Mouse (Mus musculus) adipocyte (in vitro differentiated cells): Measurements from ENCODE around the gene Hinfp.
"Not testable (repeated sequence)": the region's sequence is repeated elsewhere in the genome, so short reads cannot be mapped to it uniquely, and the experiment has no call there.

ENCODE experiments used
- DNase-seq: peaks from one replicate; pipeline ENCODE4 v3.0.0-alpha.2; 2016; ENCODE audit warnings: low spot score

Hinfp gene

DNA sequence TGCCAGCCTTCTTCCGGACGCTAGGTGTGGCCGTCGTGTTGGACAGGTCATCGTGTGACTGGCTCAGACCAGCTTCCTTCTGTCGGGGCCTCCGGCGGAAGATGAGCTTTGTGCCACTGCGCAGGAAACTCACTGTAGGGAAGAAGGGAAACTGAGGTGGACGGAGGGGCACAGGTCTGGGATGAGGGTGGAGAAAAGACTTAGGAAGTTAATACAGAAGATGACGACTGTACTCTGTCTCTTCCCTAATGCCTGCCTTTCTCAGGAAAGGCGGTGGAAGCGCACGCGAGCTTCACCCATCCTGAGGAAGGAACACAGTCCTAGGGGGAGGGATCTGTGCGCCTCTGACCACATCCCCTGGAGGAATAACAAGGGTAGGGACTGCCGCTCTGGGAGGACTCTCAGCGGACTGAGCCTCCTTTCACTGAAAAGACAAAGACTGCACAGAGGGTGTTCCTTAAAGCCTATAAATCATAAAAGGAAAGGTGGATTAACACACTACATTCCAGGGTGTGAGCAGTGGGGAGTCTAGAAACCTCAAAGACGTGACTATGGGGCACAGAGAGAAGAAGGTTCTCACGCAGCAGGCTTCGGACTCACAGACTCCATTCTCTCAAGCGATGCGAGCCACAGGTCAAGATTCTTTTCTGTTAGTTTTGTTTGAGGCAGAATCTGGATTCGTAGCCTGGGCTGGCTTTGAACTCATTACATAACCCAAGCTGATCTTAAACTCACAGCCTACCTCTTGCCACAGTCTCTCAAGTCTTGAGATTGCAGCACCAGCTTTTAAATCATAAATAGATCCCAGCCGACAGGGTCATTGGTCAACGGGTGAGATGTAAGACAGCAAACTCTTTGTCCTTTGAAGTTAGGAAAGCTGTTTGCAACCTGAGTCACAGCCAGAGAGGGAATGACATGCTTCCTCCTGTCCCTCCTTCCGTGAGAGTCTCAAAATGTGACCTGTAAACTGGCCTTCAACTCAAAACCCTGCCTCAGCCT, 6.0 kb upstream of the Hinfp start:
- DNase-seq: no peak

DNA sequence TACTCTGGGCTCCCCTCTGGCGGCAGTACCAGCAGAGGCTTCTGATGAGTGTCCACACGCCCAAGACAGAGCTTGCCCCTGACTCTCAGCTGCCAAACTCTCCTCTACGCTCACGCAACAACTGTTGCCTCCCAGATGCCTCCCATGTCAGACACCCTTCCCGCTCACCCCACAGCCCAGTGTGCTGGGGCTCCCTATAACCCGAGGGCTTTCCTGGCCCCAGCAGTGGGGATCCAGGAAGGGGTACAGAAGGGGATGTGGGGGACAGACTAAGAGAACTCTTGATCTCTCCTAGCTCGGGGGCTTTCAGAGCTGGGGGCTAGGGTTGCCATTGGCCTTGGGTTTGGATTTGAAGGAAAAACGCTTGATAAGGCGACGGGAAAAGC, 5.3 kb upstream of the Hinfp start:
- DNase-seq: no peak

DNA sequence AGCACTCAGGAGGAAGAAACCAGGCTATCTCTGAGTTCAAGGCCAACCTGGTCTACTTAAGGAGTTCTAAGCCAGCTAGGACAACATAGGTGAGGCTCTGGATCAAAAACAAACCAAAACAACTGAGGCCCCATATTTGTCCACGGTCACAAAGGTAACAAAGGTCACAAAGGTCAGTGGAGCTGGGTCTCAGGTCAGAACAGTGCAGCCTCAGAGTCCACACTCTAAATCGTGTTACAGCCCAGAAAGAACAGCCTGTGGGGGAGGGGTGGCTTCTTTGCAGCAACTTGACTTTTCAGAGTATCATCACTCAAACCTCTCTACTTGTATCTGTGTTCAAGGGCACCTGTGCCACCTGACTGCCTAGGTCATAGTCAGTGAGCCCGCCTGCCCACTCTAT, 4.3 kb upstream of the Hinfp start:
- DNase-seq: no peak

DNA sequence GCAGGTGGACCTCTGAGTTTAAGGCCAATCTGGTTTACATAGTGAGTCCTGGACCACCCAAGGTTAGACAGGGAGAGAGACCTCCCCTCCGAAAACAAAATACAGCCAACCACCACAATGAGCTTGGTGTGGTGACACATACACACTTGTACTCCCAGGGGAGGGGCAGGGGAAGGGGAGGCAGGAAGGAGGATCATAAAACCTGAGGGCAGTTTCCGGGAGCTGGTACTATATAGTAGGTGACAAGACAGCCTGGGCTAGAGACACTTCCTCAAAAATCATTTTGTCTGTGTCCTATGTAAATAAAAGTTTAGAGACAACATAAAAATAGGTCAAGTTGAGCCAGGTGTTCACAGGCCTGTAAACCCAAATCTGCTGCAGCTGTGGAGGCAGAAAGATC, 1.8 kb upstream of the Hinfp start:
- DNase-seq: no peak

DNA sequence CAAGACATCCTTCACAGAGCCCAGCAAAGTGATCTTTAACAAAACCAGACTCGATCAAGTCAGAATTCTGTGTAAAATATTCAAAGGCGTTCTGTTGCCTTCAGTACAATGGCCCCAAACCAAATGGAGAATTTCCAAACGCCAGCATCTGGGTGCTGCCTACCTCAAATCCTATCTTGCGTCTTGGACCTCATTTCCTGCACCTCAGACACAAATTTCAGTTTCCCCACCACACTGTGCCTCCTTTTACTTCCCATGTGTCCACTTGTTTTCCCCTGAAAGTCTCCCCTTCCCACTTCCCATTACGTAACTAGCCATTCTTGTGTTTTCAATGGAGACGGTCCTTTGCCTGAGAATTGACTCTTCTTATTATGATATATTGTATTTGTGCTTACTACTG, 1.1 kb upstream of the Hinfp start:
- DNase-seq: no peak

DNA sequence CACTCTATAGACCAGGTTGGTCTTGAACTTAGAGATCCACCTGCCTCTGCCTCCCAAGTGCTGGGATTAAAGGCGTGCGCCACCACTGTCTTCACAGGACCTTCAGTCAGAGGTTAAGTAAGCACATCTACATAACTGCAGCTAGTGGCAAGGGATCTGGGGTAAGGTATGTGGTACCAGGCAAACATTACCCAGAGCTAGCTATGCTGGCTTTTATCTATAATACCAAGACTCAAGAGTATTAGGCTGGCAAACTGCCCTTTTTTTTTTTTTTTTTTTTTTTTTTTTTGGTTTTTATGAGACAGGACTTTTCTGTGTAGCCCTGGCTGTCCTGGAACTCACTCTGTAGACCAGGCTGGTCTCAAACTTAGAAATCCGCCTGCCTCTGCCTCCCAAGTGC, 5.5 kb downstream of the Hinfp start:
- DNase-seq: not testable (repeated sequence)

DNA sequence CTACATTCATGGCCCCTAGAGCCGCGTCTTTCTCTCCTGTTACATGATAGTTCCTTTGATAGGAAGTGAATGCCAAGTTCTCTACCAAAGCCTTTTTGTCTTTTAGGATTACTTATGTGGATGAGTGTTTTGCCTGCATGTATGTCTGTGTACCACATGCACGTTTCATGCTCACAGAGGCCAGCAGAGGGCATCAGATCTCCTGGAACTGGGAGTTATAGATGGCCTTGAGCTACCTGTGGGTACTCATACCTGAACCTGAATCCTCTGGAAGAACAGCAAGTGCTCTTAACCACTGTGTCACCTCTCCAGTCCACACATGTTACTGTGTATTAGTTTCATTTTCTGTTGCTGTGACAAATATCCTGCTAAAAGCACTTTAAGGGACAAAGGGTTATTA, 13.0 kb downstream of the Hinfp start:
- peak; percentile 30 for DNase-seq

DNA sequence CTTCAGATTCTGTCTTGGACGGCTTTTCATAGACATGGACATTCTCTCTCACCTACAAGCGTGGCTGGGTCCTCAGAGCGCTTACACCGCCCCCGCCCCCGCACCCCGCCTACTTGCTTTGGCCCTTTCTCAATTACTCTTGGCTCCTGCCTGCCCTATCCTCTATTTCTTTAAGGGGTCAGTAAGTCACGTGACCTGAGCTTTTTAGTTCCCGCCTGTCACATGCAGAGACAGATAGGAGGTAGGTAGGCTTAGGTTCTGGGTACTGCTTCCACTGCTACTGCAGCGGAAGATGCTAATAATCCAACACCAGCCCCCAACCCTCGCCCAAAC, 16.5 kb downstream of the Hinfp start:
- no peak for DNase-seq

DNA sequence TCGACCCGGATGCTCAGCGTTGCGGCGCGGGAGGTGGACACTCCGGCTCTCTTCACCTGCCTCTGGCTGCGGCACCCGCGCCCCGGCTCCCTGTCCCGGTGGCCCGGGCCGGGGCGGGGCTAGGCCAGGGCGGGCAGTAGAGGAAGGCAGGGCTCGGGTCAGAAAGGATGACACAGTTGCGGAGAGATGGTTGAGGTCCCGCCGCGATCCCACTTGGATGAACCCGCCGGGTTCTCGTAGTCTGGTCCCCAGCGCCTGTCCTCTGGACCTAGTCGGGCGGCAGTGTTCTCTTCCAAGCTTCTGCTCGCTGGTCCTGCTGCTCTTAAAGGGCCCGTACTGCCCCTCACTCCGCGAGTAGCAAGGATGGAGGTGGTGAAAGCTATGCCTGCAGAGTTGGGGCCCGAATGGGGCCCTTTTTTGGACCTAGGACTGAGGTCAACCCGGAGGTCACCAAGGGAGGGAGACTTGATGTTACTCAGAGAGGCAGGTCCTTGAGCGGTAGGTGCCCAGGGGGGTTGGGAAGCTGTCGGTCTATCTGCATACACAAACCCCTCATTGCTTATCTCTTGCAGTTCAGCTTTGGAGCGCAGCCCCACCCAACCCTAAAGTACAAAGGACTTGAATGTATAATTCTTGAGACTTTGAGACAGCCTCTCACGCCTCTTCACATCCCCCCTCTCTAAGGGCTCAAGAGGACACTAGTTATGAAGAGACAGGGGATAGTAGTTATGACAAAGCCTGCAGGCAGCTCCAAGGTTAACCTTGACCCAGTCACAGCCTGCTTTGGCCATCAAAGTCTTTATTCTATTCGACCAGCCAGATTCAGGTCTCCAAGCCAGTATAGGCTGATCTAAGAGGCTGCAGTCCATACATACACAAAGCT, 17.2 kb downstream of the Hinfp start, which contains the start of gene Abcg4:
Abcg4 (minus strand) TSS at position 540 of the 883 bp plus-strand sequence.
- no peak for DNase-seq

DNA sequence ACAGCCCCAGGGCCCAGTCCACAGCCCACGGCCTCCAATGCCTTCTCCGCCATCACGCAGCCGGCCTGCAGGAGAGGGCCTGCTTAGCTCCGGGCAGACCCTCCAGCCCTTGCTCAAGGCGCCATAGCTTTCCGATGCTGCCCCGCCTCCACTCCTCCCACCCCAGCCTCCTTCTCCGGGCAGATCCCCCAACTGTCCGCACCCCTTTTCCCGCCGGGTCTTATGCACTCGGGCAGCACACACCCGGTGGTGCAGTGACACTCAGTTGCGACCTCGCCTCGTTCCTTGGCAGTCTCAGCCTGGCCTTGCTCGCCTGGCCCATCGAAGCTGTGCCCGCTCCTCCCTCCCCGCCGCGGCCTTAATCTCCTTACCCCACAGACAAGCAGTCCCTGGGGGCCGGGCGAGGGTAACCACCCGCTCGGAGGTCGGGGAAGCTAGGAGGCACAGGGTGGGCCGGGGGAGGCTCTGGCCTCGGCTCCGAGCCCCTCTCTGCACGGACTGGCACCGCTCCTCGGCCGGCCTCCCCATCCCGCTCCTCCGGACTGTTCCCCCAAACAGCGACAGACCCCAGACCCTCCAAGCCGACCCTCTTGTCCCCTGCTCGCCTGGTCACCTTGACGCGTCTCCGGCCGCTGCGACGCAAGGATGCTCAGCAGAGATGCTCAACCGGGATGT, 17.9 kb downstream of the Hinfp start:
- no peak for DNase-seq

DNA sequence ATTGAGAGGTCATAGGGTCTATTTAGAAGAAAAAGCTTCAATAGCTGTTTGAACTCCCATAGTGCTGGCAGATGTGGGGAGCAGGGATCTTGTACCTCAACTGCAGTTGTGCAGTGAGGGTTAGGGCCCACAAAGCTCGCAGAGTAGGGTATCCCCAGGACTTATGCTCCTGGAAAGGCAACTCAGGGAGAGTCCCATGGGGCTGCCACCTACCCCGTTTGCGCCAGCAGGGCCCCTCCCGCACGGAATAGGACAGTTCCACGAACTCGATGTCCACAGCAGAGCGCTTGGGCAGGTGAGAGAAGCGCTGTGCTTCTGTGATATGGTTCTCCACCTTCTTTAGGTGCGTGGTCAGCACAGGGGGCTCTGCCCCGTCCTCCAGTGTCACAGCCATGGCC, 18.5 kb downstream of the Hinfp start:
- DNase-seq: no peak

DNA sequence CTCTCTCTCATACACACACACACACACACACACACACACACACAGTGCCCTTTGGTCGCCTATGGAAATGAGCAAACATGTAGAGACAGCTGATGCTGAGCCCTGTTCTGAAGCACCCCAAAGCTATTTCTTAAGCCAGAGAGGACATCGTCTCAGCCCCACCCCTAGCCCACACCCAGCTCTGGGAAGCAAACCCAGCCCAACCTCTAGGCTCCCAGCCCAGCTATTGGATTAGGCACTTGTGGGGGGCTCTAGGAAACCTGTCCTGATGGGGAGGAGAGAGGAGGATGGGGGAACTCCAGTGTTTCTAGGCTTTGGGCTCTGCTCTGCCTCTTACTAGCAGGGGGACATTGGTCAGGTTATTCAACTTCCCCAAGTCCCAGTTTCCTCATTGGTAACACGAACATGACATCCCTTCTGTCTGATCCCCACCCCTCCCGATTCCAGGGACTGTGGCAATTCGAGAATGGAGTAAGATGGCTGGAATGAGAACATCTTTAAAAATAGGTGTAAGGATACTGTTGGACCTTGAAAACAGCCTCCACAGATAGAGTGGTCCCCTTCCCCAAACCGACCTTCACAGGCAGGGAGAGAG, 19.1 kb downstream of the Hinfp start:
- no peak for DNase-seq

DNA sequence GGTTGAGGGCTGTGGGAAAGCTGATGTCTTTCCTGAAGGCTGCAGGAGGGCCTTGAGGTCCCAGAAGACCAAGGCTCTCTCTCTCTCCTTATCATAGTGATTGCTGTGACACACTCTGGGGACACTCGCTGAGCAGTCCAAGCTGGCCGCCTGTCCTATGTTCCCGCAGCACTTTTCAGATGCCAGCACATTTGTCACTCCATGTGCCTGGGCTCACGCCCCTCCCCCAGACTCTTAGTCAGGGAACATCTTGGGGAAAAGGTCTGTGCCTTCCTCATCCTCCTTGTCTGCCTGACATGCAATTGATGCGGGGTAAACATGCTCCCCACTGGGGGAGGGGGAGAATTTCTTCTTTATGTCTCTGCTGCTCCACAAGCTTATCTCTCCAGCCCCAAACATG, 22.3 kb downstream of the Hinfp start:
- no peak for DNase-seq

DNA sequence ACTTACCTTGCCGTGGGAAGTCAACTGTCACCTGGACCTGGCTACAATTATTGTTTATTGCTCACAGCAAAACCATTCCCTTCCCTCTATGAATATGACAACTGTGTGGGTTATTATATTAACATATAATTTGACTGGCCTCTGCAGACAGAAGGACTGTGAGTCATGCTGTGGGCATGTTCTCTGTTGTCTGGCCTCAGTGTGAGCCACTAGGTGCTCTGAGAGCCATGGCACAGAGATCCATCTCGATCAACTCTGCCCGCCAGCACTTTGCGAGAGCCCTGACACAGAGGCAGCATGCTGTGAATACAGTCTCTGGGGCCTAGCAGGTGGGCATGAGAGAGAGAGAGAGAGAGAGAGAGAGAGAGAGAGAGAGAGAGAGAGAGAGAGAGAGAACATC, 35.5 kb downstream of the Hinfp start:
- DNase-seq: no peak

DNA sequence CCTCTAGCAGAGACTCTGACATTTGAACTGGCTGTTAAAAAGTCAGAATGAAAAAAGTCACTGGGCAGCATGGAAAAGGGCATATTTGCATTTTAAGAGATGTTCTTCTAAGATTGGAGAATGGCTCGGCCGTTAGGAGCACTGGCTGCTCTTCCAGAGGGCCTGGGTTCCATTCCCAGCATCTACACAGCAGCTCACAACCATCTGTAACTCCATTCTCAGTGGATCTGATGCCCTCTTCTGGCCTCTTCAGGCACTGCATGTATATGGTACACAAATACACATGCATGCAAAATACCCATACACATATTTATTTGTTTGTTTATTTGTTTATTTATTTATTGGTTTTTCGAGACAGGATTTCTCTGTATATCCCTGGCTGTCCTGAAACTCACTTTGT, 36.4 kb downstream of the Hinfp start:
- DNase-seq: no peak

DNA sequence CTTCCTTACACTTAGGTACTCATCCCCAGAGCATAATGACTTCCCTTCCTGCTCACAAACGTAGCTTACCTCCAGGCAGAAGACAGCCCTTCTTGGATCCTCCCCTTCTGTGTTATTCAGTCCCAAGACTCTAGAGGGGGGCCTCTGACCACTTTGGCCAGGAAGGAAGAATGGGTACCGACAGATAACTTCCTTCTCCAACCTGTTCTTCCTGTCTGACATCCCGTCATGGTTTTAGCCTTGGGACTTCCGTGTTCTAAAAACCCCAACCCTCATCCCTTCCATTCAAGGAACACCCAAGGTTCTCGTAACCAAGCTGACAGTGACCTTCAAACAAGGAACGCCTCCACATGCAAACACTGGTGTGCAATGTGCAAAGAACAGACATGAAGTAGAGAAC, 37.0 kb downstream of the Hinfp start, which contains the start of gene Nlrx1:
Nlrx1 (minus strand) TSS at position 168 of the 400 bp plus-strand sequence.
- DNase-seq: no peak

DNA sequence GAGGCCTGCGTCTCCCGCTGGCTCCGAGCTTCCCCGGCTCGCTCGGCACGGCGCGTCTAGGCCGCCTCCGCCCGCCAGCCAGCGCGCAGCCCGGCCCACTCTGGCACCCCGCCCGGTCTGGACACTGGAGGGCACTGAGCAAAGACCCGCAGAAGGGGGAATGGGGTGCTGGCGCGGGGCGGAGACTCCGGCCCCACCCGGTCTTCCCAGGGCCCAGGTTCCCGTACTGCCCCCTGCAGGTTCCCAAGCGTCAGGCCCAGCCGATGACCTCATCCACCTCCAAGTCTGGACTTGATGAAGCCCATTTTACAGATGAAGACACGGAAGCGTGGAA, 37.5 kb downstream of the Hinfp start:
- peak; percentile 54 for DNase-seq

DNA sequence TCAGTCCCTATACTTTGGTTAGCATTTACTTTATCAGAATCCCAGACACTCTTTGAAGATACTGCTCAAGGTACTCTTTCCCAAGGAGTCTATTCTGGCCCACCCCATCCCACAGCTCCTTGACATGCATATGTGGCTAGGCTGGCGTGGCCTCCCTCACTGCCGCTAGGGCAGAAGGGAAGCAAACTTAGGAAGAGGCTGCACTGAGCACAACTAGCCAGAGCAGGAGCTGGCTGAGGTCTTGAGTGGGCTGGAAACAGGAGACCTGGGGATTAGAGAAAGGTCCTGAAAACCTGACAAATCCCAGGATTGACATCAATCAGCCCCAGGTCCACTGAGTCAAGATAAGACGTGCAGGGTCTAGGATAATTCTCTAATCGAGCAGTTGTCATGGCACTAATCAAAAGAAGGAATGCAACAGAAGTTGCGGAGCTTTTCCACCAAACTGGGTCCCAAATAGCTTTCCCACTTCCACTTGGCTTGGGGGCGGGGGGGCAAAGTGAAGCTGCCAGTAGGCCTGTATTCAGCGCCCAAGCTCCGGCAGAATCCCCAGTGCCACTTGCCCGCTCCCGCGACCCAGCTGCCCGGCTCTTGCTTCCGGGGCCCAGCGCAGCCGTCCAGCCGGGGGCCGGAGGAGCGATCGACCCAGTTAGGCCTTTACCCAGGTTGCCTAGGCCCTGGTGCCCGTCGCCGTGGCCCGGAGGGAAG, 38.0 kb downstream of the Hinfp start:
- DNase-seq: peak; percentile 20

DNA sequence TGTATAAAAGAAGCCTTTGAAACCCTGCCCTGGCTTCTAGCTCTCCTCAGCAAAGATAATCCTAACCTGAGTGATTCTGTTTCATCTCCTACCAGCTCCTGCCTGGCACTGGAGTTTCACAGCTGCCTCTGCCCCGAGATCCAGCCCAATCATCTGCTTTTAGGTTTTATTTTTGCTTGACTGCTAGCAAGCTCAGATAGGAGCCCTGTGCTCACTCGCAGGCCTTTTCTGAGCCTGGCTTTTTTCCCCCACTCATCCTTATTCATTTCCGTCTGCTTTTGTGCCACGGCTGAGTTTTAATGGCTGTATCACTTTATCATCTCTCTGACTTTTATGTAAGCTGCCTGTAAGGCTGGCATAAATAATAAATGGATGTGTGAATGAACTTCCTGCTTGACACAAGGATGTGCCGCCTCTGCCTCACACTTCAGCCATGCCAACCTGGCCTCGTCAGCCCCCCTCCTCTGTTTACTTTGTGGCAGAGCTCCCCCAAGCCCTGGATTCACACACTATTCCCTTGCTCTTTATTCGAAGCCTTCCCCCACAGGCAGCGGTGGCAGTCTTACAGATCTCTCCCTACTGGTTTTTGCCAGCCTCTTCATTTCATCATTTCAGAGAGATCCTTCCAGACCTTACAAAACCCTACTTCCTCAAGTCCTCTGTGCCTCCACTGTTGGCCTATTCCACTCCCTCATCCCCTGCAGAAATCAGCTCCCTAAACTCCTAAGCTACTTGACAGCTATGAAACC, 38.8 kb downstream of the Hinfp start:
- peak; percentile 28 for DNase-seq

DNA sequence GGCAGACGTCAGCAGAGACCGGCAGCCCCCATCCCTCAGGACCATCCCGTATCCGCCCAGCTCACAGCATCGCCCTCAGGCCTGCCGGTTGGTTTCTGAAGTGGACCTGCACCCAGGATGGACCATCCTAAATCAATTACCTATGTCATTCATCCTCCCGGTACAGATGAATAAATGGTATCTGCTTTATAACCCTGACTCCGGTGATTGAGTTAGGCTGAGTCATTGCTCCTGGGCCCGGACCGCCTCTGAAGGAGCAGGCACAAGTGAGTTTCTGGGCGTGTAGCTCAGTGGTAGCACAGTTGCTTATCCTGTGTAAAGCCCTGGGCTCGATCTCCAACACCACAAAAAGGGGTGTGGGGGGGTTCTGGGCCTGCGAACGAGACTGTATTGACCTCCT, 44.1 kb downstream of the Hinfp start:
- no peak for DNase-seq

DNA sequence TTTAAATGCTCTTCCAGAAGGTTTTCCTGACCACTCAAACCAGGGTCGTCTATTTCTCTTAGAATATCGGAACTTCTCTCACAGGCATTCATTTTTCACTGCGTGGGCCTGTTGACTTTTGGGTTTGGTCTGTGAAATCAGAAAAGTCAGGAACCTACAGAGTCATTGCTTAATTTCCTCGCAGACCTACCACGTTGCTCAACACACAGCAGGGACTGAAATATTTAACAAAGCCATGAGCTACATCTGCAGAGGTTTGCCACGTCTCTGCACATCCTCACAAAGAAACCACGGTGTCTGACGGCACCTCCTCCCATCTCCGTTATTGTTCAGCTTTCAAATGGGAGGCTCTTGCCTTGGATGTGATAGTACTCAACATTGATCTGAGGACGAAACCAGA, 46.5 kb downstream of the Hinfp start:
- DNase-seq: no peak
